Mouse (Mus musculus) cerebellum, adult 8-10 months (tissue): ENCODE data around the gene Stra8.

Source experiments
- DNase-seq: peaks from one replicate; pipeline ENCODE4 v3.0.0; 2022

Stra8 gene

GRCm38 (mm10) chr6:34946486-34947079, 26.6 kb downstream of the Stra8 start:
- no peak for DNase-seq

- DNase-seq, result no peak
These were observed 28.5 kb downstream of the Stra8 start for GRCm38 (mm10) chr6:34948461-34948860.

GRCm38 (mm10) chr6:34951518-34951917, 31.6 kb downstream of the Stra8 start:
- DNase-seq, result no peak

- DNase-seq, result no peak
These were observed 32.1 kb downstream of the Stra8 start for GRCm38 (mm10) chr6:34951956-34952667.

GRCm38 (mm10) chr6:34954926-34955861, 35.2 kb downstream of the Stra8 start:
- no peak for DNase-seq

- no peak for DNase-seq
These were observed 35.9 kb downstream of the Stra8 start for GRCm38 (mm10) chr6:34955862-34956241.

GRCm38 (mm10) chr6:34959131-34959530, 39.2 kb downstream of the Stra8 start:
- no peak for DNase-seq

- DNase-seq, result no peak
These were observed 44.6 kb downstream of the Stra8 start for GRCm38 (mm10) chr6:34964550-34964949.

GRCm38 (mm10) chr6:34965819-34966539, 46.0 kb downstream of the Stra8 start:
- no peak for DNase-seq

- DNase-seq, result no peak
These were observed 51.2 kb downstream of the Stra8 start for GRCm38 (mm10) chr6:34971181-34971580.

- no peak for DNase-seq
These were observed 59.3 kb downstream of the Stra8 start for GRCm38 (mm10) chr6:34979291-34979690.

- no peak for DNase-seq
These were observed 60.7 kb downstream of the Stra8 start for GRCm38 (mm10) chr6:34980661-34981060.

GRCm38 (mm10) chr6:34987085-34987645, 67.2 kb downstream of the Stra8 start:
- no peak for DNase-seq

GRCm38 (mm10) chr6:34988081-34988761, 68.3 kb downstream of the Stra8 start, which contains the start of gene Slc23a4:
Gene Slc23a4 (minus strand): TSS chr6:34988404.
- no peak for DNase-seq
